Mouse (Mus musculus) mouse trophoblast stem cell (cell line): ENCODE measurements at regions not wholly inside any gene's neighbourhood (a gene's known extent, or its start where the extent isn't known, plus 50 kb on each side); places are given as distances from the start of the nearest gene placed in this dataset.

Experiments used
- in situ Hi-C, 2 experiments: fragments of 300-500 bp; cut with MseI, MboI; formaldehyde crosslinking; loops; 2 replicates in 1 of 2; 3 replicates in 1 of 2; pipeline ENCODE4 v1.15.1; 2025

- in situ Hi-C loops = no loop called here
These were observed 60.4 kb downstream of the Dact1 start for GRCm38 (mm10) chr12:71370091-71370490.

DNA sequence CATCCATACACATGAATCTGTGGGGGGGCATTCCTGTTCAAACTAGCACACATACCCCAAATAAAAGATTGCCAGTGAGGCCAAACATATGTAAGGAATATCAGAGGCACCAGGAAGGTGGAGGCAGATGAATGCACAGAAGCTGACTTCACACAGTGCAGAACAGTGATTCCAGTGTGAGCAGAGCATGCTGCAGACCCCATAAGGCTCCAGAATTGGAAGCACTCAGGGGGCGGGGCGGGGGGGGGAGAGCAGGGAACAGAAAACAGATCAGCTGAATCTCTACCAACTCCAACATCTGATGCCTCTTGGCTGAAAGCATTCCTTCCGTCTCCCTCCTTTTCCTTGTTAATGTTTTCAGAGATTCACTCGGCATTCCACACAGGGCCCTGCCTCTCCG, 62.3 kb downstream of the Dact1 start:
- in situ Hi-C loops = no loop called here

- in situ Hi-C loops = no loop called here
These were observed 63.9 kb downstream of the Dact1 start for GRCm38 (mm10) chr12:71373633-71374032.

DNA sequence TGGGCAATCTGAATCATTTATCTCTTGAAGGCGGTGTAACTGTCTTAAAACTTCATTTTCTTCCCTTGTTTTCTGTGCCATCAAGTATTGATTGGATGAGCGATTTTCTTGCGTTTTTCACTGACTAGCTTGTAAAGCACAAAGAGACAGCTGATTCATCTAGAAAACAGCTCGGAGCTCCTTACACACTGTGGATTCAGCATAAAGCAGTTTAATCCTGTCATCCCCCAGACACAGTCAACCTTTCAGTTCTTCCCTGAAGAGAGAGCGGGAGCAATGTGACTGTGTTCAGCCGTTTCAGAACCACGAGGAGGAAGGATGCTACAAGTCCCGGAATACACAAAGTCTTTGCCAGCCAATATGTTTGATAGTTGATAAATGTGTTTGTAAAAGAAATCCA, 66.8 kb downstream of the Dact1 start:
- in situ Hi-C loops = no loop called here

DNA sequence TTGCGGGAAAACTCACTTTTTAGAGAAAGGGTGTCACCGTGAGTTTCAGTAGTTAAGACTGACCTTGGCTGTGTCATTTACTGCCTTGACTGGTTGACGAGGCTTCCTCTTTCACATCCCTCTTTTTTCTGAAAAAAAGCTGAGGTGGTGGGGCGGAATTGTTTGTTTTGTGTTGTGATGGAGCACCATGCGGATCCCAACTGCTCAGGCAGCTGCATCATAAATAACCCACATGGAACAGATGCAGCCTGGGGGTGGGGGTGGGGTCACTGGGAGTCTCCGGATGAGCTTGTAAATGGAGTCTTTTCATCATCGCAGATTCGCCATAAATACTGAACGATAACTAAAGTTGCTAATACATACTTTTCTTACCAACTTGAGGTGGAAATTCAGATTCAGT, 67.3 kb downstream of the Dact1 start:
- in situ Hi-C loops = no loop called here

GRCm38 (mm10) chr12:71379626-71380423, 70.1 kb downstream of the Dact1 start:
- in situ Hi-C loops = no loop called here

- in situ Hi-C loops = no loop called here
These were observed 70.7 kb downstream of the Dact1 start for GRCm38 (mm10) chr12:71380424-71380761.

DNA sequence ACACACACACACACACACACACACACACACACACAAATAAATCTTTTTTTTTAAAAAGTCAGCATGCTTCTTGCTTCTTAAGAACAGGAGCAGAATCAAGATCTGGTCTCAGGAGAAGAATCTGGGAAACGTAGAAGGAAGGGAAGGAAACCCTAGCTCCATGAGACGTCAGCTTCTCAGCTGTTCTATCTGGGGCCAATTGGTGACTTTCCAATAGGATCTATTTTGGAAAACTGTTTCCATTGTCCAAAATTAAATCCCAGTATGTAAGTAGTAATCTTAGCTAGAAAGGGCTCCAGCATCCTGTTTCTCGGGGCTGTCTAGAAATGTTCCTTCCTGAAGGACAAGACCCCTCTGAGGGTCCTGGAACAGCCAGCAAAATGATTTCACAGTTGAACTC, 76.6 kb downstream of the Dact1 start:
- in situ Hi-C loops = no loop called here

GRCm38 (mm10) chr12:71391481-71391880, 81.8 kb downstream of the Dact1 start:
- in situ Hi-C loops = no loop called here

DNA sequence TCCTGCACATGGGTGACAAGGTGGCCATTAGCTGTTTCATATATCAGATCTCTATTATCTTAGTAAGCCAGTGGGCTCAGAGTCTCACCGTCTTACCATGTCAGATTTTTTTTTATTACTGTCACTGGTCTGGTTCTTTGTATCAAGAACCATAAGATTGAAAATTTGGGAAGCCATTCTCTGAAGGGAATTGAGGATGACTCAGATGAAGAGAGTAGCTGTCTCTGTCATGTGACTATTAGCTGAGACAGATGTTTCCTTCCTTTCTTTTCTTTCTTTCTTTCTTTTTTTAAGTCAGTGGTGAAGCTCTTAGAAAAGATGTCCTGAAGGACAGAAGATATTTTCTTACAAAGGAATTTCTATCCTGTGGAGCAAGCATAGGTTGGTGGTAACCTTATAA, 84.1 kb downstream of the Dact1 start:
- in situ Hi-C loops = no loop called here

- in situ Hi-C loops = no loop called here
These were observed 87.8 kb downstream of the Dact1 start for GRCm38 (mm10) chr12:71397456-71397855.

DNA sequence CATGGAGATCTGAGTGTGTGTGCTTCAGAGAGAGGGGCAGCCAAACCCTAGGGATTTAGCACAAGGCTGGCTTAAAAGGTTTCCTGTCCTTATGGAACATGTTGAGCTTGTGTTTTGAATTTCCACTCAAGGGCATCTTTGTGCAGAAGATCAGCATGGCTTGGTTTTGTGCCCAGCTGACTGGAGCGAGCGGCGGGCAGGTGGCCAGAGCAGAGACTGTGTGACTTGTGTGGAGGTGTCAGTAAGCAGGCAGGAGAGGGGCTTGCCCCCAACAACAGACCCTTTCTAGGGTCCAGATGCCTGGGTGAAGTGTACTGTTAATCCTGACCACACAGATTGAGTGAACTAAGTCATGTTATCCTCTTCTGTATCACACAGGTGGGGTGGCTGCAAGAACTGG, 89.0 kb downstream of the Dact1 start:
- in situ Hi-C loops = no loop called here

DNA sequence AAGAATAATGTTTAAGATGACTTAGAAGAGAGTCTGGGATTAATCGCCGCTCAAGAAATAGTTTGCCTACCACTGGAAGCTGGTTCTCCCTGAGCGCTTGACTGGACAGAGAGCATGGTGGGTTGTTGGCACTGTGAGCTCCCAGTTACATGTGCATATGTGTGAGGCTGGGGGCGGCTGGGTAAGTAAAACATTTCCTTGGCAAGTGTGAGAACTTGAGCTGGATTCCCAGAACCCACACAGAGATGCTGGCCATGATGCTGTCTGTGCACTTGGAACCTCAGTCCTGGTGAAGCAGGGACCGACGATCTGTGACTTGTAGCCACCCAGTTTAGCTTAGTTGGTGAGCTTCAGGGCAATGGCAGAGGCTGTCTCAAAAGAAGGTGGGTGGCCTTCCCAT, 90.5 kb downstream of the Dact1 start:
- in situ Hi-C loops = no loop called here

DNA sequence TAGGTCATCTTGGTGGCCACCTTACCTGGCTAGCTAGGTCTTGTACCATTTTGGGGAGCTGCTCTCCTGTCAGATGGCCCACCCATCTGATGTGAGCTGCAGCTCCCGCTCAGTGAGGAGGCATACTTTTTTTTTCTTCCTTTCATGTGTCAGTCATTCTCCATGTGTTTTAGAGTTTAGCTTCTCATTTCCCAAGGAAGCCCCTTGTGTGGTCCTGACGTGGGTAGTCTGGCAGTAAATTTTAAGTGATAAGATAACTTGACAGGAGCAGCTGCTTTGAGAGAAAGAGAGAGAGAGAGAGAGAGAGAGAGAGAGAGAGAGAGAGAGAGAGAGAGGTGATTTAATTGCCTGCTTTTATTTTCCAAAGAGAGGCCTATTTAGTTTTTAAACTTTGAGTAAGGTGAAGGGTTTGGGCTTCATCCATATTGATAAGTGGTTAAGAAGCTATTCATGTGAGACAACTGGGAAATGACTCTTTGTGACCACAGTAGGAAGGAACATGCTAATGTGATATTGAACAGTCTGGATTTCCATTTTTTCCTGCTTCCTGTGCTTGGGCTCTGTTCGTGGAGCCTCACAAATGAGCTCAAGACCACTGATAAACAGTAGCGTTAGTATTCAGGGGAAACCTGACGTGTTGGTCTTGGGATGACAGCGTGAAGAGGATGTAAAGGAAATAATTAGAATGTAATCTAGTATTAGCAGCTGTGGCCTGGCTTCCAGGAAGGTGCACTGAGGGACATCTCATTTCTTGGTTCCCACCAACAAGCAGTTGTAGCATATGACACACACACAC, 92.1 kb downstream of the Dact1 start:
- in situ Hi-C loops = no loop called here

GRCm38 (mm10) chr12:71407294-71407693, 97.6 kb downstream of the Dact1 start:
- in situ Hi-C loops = no loop called here

GRCm38 (mm10) chr12:71408396-71409050, 98.8 kb downstream of the Dact1 start:
- in situ Hi-C loops = no loop called here

DNA sequence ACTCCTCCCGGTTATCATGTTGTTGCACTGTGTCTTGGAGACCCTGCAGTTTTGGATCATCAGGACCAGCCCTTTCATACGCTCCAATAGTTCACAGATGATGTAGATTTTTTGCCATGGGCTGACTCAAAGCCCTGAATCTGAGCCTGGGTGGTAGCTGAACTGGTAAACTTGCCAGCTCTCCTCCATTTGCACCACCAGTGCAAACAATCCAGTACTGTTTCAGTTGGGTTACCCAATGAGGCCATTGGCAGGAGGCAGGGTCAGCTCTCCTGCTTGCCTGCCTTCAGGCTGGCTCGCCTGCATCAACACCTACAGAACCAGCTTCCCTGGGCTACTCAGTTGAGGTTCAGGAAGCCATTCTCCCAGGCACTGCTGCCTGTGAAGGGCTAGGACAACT, 102.6 kb downstream of the Dact1 start:
- in situ Hi-C loops = no loop called here

- in situ Hi-C loops = no loop called here
These were observed 107.3 kb downstream of the Dact1 start for GRCm38 (mm10) chr12:71416968-71417367.

- in situ Hi-C loops = no loop called here
These were observed 108.5 kb downstream of the Dact1 start for GRCm38 (mm10) chr12:71418186-71418585.

DNA sequence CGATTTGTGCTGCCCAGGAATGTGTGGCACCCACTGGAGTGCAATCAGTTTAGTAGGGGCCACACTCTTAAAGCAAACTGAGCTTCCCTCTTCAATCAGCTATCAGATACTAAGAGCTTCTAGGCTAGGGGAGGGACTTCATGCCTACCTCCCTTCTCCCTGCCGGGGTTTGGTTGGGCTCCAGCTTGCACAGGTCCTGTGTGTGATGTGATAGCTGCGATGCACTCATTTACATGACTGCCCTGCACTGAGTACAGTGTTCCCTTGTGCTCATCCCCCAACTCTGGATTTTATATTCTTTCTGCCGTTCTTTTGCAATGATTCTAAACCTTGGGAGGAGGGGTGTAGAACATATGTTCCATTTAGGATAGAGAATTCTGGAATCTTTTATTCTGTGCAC, 109.5 kb downstream of the Dact1 start:
- in situ Hi-C loops = no loop called here

GRCm38 (mm10) chr12:71426023-71426719, 116.5 kb downstream of the Dact1 start:
- in situ Hi-C loops = no loop called here

DNA sequence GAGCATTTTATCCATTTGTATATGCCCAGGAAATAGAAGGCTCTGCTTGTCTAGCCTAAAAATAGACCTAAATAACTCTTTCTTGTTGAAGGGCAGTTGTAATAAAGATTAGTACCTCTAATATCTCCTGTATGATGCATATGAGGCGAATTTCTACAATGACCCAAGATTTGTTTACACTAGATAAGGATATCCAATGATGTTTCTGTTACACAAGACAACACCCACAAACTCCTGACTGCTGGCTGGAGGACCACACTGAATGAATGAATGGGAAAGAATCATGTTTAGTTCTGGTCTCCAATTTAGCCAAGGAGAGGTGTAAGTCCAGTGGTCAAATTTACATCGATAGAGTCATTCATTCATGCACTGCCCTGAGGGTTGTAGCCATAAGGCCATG, 118.3 kb downstream of the Dact1 start:
- in situ Hi-C loops = no loop called here
